Mouse (Mus musculus) myocyte (in vitro differentiated cells): ENCODE results near the gene Cobl. TPM values are rescaled to one million over a fixed set of nuclear protein-coding genes. Genes with fewer than 3 reads are reported as not detected.

ENCODE experiments used
- H3K27me3 ChIP-seq: one replicate; pipeline ENCODE4 v1.6.1; 2011; ENCODE audit not compliant: control insufficient read depth, insufficient read depth, insufficient read length
- H3K36me3 ChIP-seq: one replicate; pipeline ENCODE4 v1.6.1; 2011; ENCODE audit not compliant: control insufficient read depth, insufficient read depth
- H3K4me2 ChIP-seq: one replicate; pipeline ENCODE4 v1.6.1; 2011; ENCODE audit warnings: low read depth, control low read depth
- H3K4me3 ChIP-seq: one replicate; pipeline ENCODE4 v1.5.1; 2011; ENCODE audit warnings: mild to moderate bottlenecking, control low read depth, moderate library complexity
- H3K79me2 ChIP-seq: one replicate; pipeline ENCODE4 v1.6.1; 2011; ENCODE audit not compliant: control insufficient read depth, insufficient read depth
- H3ac ChIP-seq: one replicate; pipeline ENCODE4 v1.6.1; 2011; ENCODE audit not compliant: control insufficient read depth, insufficient read length
- CEBPB ChIP-seq: IDR thresholded peaks from 2 replicates; pipeline ENCODE4 v1.6.1; 2011; ENCODE audit warnings: mild to moderate bottlenecking, moderate library complexity; ENCODE audit not compliant: poor library complexity, insufficient read depth, severe bottlenecking
- E2F4 ChIP-seq: IDR thresholded peaks from one replicate; pipeline ENCODE4 v1.6.1; 2011; ENCODE audit warnings: mild to moderate bottlenecking, control low read depth, moderate library complexity; ENCODE audit not compliant: insufficient read depth
- MAX ChIP-seq: IDR thresholded peaks from one replicate; pipeline ENCODE4 v1.6.1; 2011; ENCODE audit warnings: low read depth, mild to moderate bottlenecking, control low read depth
- MYOD1 ChIP-seq, 3 experiments: IDR thresholded peaks; one replicate each; pipeline ENCODE4 v1.6.1; 2011; ENCODE audit warnings: control low read depth in 2 of 3, low read depth in 2 of 3, mild to moderate bottlenecking in 2 of 3, moderate library complexity in 1 of 3; ENCODE audit not compliant: insufficient read length in 2 of 3, control insufficient read depth in 1 of 3
- MYOG ChIP-seq, 3 experiments: IDR thresholded peaks; one replicate each; pipeline ENCODE4 v1.6.1; 2011; ENCODE audit warnings: control low read depth in 2 of 3, low read depth in 2 of 3, mild to moderate bottlenecking in 2 of 3; ENCODE audit not compliant: insufficient read length in 2 of 3, control insufficient read depth in 1 of 3, insufficient read depth in 1 of 3
- POLR2A ChIP-seq: IDR thresholded peaks from one replicate; pipeline ENCODE4 v1.6.1; 2011; ENCODE audit warnings: low read depth, mild to moderate bottlenecking, control low read depth, moderate library complexity; ENCODE audit not compliant: insufficient read length
- POLR2AphosphoS2 ChIP-seq: IDR thresholded peaks from one replicate; pipeline ENCODE4 v1.6.1; 2011; ENCODE audit warnings: low read depth, control low read depth; ENCODE audit not compliant: insufficient read length
- REST ChIP-seq: IDR thresholded peaks from one replicate; pipeline ENCODE4 v1.6.1; 2011; ENCODE audit warnings: mild to moderate bottlenecking, control low read depth, moderate library complexity; ENCODE audit not compliant: insufficient read depth, insufficient read length
- SRF ChIP-seq: IDR thresholded peaks from one replicate; pipeline ENCODE4 v1.6.1; 2011; ENCODE audit warnings: low read depth; ENCODE audit not compliant: control insufficient read depth, insufficient read length
- TCF12 ChIP-seq: IDR thresholded peaks from one replicate; pipeline ENCODE4 v1.6.1; 2011; ENCODE audit warnings: mild to moderate bottlenecking, control low read depth; ENCODE audit not compliant: poor library complexity, insufficient read depth, severe bottlenecking
- TCF3 ChIP-seq: IDR thresholded peaks from one replicate; pipeline ENCODE4 v1.6.1; 2011; ENCODE audit warnings: low read depth, control low read depth; ENCODE audit not compliant: insufficient read length
- USF1 ChIP-seq: IDR thresholded peaks from one replicate; pipeline ENCODE4 v1.6.1; 2011; ENCODE audit warnings: low read depth, mild to moderate bottlenecking, control low read depth, moderate library complexity
- polyA plus RNA-seq: library from polyadenylated mRNA; unstranded; fragments of >200 nt; fragmentation: generic; extraction: Trizol; gene quantifications from one replicate; pipeline ENCODE4 v1.2.1, GENCODE M21; 2012; ENCODE audit warnings: missing spikeins

Cobl gene
- polyA plus RNA-seq, 1 experiment: 191 TPM

DNA sequence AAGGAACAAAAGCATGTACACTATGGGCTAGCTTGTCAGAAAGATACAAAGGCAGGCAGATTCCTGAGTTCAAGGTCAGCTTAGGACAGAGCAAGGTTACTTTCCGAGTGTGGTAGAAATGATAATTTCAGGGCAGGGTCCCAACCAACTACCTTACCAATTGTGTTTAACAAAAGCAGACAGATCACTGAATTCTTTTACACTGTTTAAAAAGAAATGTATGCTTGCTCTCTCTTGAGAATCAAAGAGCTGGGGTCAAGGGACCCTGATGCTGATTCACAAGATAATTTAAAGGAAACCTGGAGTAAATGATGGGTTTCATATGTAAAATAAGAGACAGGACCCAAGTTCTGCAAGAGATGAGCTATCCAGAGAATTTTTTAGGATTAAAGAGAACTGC, 4.9 kb upstream of the Cobl start:
- Histone ChIP-seq H3K4me2 (no peak overlapping the region), H3ac (no peak overlapping the region), H3K4me3 (no peak overlapping the region), H3K36me3 (no peaks in the 10 kb centered on the region), H3K79me2 (no peaks in the 10 kb centered on the region), H3K27me3 (no peaks in the 10 kb centered on the region)
- TF ChIP-seq E2F4: no peak
- TF ChIP-seq REST: no peak
- no peak for TF ChIP-seq POLR2AphosphoS2
- TF ChIP-seq MAX: no peak
- no peak for TF ChIP-seq CEBPB
- TF ChIP-seq USF1: no peak
- TF ChIP-seq TCF3: no peak
- TF ChIP-seq MYOD1 (IDR thresholded peaks at IDR 0.05; ENCODE audit: control insufficient read depth in 1 of 3, insufficient read length in 2 of 3, low read depth in 2 of 3): no peak
- TF ChIP-seq TCF12: no peak
- no peak for TF ChIP-seq MYOG (IDR thresholded peaks at IDR 0.05; ENCODE audit: control insufficient read depth in 1 of 3, insufficient read depth in 1 of 3, insufficient read length in 2 of 3, low read depth in 2 of 3)
- TF ChIP-seq SRF: no peak
- TF ChIP-seq POLR2A: no peak

GRCm38 (mm10) chr11:12468661-12469060, 3.9 kb upstream of the Cobl start:
- no peaks in the 10 kb centered on the region for H3K27me3 ChIP-seq
- H3ac ChIP-seq: no peak overlapping the region
- H3K79me2 ChIP-seq: no peaks in the 10 kb centered on the region
- H3K36me3 ChIP-seq: no peaks in the 10 kb centered on the region
- TF ChIP-seq E2F4: no peak
- no peak for TF ChIP-seq MYOG (IDR thresholded peaks at IDR 0.05; ENCODE audit: control insufficient read depth in 1 of 3, insufficient read depth in 1 of 3, insufficient read length in 2 of 3, low read depth in 2 of 3)
- TF ChIP-seq POLR2AphosphoS2: no peak
- no peak for TF ChIP-seq SRF
- no peak overlapping the region for H3K4me2 ChIP-seq
- no peak overlapping the region for H3K4me3 ChIP-seq

- Histone ChIP-seq H3K79me2 (no peaks in the 10 kb centered on the region), H3K4me3 (no peak overlapping the region), H3K36me3 (no peaks in the 10 kb centered on the region), H3K27me3 (no peaks in the 10 kb centered on the region), H3K4me2 (no peak overlapping the region), H3ac (no peak overlapping the region)
- TF ChIP-seq TCF3 (no peak), MAX (no peak), E2F4 (no peak), SRF (no peak)
Observed at GRCm38 (mm10) chr11:12467836-12468235, 3.1 kb upstream of the Cobl start.

- no peak overlapping the region for H3K4me2 ChIP-seq
- H3K36me3 ChIP-seq: no peaks in the 10 kb centered on the region
- TF ChIP-seq TCF12 (no peak), POLR2AphosphoS2 (no peak), E2F4 (no peak)
- H3K79me2 ChIP-seq: peaks cover under 1% of the 10 kb centered on the region
- H3K27me3 ChIP-seq: no peaks in the 10 kb centered on the region
- H3K4me3 ChIP-seq: no peak overlapping the region
- H3ac ChIP-seq: no peak overlapping the region
Observed at GRCm38 (mm10) chr11:12467217-12467616, 2.5 kb upstream of the Cobl start.

GRCm38 (mm10) chr11:12466606-12467005, 1.8 kb upstream of the Cobl start:
- H3ac ChIP-seq: no peak overlapping the region
- H3K79me2 ChIP-seq: peaks cover 7% of the 10 kb centered on the region
- no peaks in the 10 kb centered on the region for H3K27me3 ChIP-seq
- H3K4me2 ChIP-seq: no peak overlapping the region
- TF ChIP-seq E2F4 (no peak), REST (no peak), TCF12 (no peak), POLR2A (no peak), SRF (no peak), MAX (no peak), MYOD1 (IDR thresholded peaks at IDR 0.05; ENCODE audit: control insufficient read depth in 1 of 3, insufficient read length in 2 of 3, low read depth in 2 of 3) (no peak), TCF3 (no peak)
- H3K36me3 ChIP-seq: no peaks in the 10 kb centered on the region
- no peak overlapping the region for H3K4me3 ChIP-seq

DNA sequence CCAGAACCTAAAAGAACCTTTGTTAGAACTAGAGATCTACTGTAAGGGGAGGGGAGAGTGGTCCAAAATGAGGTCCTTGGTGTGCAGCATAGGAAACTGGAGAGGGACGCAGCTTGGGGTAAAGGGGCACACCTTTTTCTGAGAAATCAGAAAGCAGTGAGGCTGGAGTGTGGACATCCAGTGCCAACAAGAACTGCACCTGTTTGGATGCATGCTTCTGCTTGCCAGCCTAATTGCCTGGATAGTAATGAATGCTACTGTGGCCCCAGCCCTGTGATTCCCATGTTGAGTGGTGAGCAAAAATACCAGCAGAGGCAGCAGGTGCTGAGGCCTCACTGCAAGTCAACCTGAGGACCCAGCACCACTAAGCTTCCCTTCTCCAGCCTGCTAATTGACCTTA, 469 bp upstream of the Cobl start:
- peaks cover 20% of the 10 kb centered on the region for H3K79me2 ChIP-seq
- peak overlapping the region; percentile 31 for H3K4me2 ChIP-seq
- TF ChIP-seq USF1: no peak
- TF ChIP-seq MYOG (IDR thresholded peaks at IDR 0.05; ENCODE audit: control insufficient read depth in 1 of 3, insufficient read depth in 1 of 3, insufficient read length in 2 of 3, low read depth in 2 of 3): peak in 1 of 3 experiments; percentile 52
- TF ChIP-seq MYOD1 (IDR thresholded peaks at IDR 0.05; ENCODE audit: control insufficient read depth in 1 of 3, insufficient read length in 2 of 3, low read depth in 2 of 3): peak in 2 of 3 experiments; percentile 33 to 71
- no peaks in the 10 kb centered on the region for H3K36me3 ChIP-seq
- H3K27me3 ChIP-seq: no peaks in the 10 kb centered on the region
- peak overlapping the region; percentile 40 for H3K4me3 ChIP-seq
- peak overlapping the region; percentile 98 for H3ac ChIP-seq
